Mouse (Mus musculus) intestine, embryonic 15.5 days (tissue): ENCODE results near the gene Als2cr12. TPM values are rescaled to one million over a fixed set of nuclear protein-coding genes. Genes with fewer than 3 reads are reported as not detected.
A peak's percentile ranks its signal among the peaks of the same experiment; 100 is the strongest.
"Not testable (repeated sequence)": the region's sequence is repeated elsewhere in the genome, so short reads cannot be mapped to it uniquely, and the experiment has no call there.

Source experiments
- ATAC-seq: fragments of 200-750 bp; cut with Nextera tagmentation; 2 replicates; pipeline ENCODE4 v1.8.0; 2017; ENCODE audit warnings: moderate TSS enrichment, moderate library complexity
- H3K27ac ChIP-seq: fragments of 300-500 bp; sonication (generic); 2 replicates; pipeline ENCODE4 v1.5.1; 2015; ENCODE audit warnings: mild to moderate bottlenecking, inconsistent platforms
- H3K27me3 ChIP-seq: fragments of 300-500 bp; sonication (generic); replicated peaks from 2 replicates; pipeline ENCODE4 v1.6.1; 2015; ENCODE audit warnings: inconsistent platforms
- H3K36me3 ChIP-seq: fragments of 300-500 bp; sonication (generic); 2 replicates; pipeline ENCODE4 v1.6.1; 2015; ENCODE audit warnings: inconsistent platforms
- H3K4me1 ChIP-seq: fragments of 300-500 bp; sonication (generic); replicated peaks from 2 replicates; pipeline ENCODE4 v1.6.1; 2015; ENCODE audit warnings: inconsistent platforms
- H3K4me2 ChIP-seq: fragments of 300-500 bp; sonication (generic); replicated peaks from 2 replicates; pipeline ENCODE4 v1.6.1; 2015; ENCODE audit warnings: mild to moderate bottlenecking, inconsistent platforms
- H3K4me3 ChIP-seq: fragments of 300-500 bp; sonication (generic); replicated peaks from 2 replicates; pipeline ENCODE4 v1.5.1; 2015; ENCODE audit warnings: inconsistent platforms
- H3K9ac ChIP-seq: fragments of 300-500 bp; sonication (generic); 2 replicates; pipeline ENCODE4 v1.6.1; 2015; ENCODE audit warnings: inconsistent platforms
- H3K9me3 ChIP-seq: fragments of 300-500 bp; sonication (generic); 2 replicates; pipeline ENCODE4 v1.6.1; 2016; ENCODE audit warnings: inconsistent platforms
- WGBS: fragments of 180-500 bp; shearing (Covaris S2); methylation state at CpG from one replicate; pipeline ENCODE4 v1.1.7; 2015; 5-methylcytosine and 5-hydroxymethylcytosine counted together
- polyA plus RNA-seq: library from polyadenylated mRNA; unstranded; fragments of >200 nt; fragmentation: Nextera tagmentation; extraction: Ambion mirVana; gene quantifications from 2 replicates; pipeline ENCODE4 v1.2.1, GENCODE M21; 2015

Als2cr12 gene
- polyA plus RNA-seq = 1.5 and 1.6 TPM in 2 replicates

GRCm38 (mm10) chr1:58695810-58696209 lies at the start of gene Als2cr12:
Gene Als2cr12, minus strand, starts transcription at chr1:58695989.
- not testable (repeated sequence) for H3K27me3 ChIP-seq, ATAC-seq, H3K4me1 ChIP-seq, H3K27ac ChIP-seq, H3K4me2 ChIP-seq, H3K9ac ChIP-seq, H3K36me3 ChIP-seq, H3K4me3 ChIP-seq, H3K9me3 ChIP-seq
- WGBS = 90% methylated on average over 4 of the region's 4 CpGs

GRCm38 (mm10) chr1:58744645-58745044 lies 48.9 kb upstream of the Als2cr12 start:
- no peaks in the 10 kb centered on the region for H3K9me3 ChIP-seq
- no peak for ATAC-seq
- no peak overlapping the region for H3K4me2 ChIP-seq
- H3K4me1 ChIP-seq = no peaks in the 10 kb centered on the region
- H3K36me3 ChIP-seq = peaks cover 50% of the 10 kb centered on the region
- 84% methylated on average over 7 of the region's 7 CpGs for WGBS
- no peak overlapping the region for H3K9ac ChIP-seq
- H3K27me3 ChIP-seq = no peaks in the 10 kb centered on the region
- H3K27ac ChIP-seq = no peak overlapping the region
- H3K4me3 ChIP-seq = no peak overlapping the region

- no peaks in the 10 kb centered on the region for H3K27me3 ChIP-seq
- H3K4me3 ChIP-seq = no peak overlapping the region
- no peaks in the 10 kb centered on the region for H3K4me1 ChIP-seq
- no peaks in the 10 kb centered on the region for H3K9me3 ChIP-seq
- no peak for ATAC-seq
- no peak overlapping the region for H3K27ac ChIP-seq
- H3K36me3 ChIP-seq = peaks cover 49% of the 10 kb centered on the region
- no peak overlapping the region for H3K9ac ChIP-seq
- 77% methylated on average over 6 of the region's 6 CpGs for WGBS
- no peak overlapping the region for H3K4me2 ChIP-seq
These were observed 47.5 kb upstream of the Als2cr12 start for GRCm38 (mm10) chr1:58743252-58743651.

GRCm38 (mm10) chr1:58742571-58743021 lies 46.8 kb upstream of the Als2cr12 start:
- Histone ChIP-seq H3K4me2 (no peak overlapping the region), H3K36me3 (peaks cover 48% of the 10 kb centered on the region), H3K4me1 (no peaks in the 10 kb centered on the region), H3K9me3 (no peaks in the 10 kb centered on the region), H3K9ac (no peak overlapping the region), H3K4me3 (no peak overlapping the region), H3K27ac (peak overlapping the region; percentile 51; the same call in 1 of the 2 replicates), H3K27me3 (no peaks in the 10 kb centered on the region)
- peak; percentile 87 for ATAC-seq
- 63% methylated on average over 5 of the region's 5 CpGs for WGBS

GRCm38 (mm10) chr1:58739529-58739928 lies 43.7 kb upstream of the Als2cr12 start:
- WGBS = 94% methylated on average over 7 of the region's 7 CpGs
- Histone ChIP-seq H3K27me3 (no peaks in the 10 kb centered on the region), H3K9me3 (no peaks in the 10 kb centered on the region), H3K4me1 (no peaks in the 10 kb centered on the region), H3K36me3 (peaks cover 40% of the 10 kb centered on the region), H3K27ac (no peak overlapping the region), H3K4me2 (no peak overlapping the region), H3K4me3 (no peak overlapping the region), H3K9ac (no peak overlapping the region)
- no peak for ATAC-seq

GRCm38 (mm10) chr1:58736968-58737367 lies 41.2 kb upstream of the Als2cr12 start:
- no peak overlapping the region for H3K4me3 ChIP-seq
- H3K36me3 ChIP-seq = peaks cover 31% of the 10 kb centered on the region
- no peaks in the 10 kb centered on the region for H3K27me3 ChIP-seq
- 93% methylated on average over 22 of the region's 22 CpGs for WGBS
- no peak overlapping the region for H3K27ac ChIP-seq
- no peak overlapping the region for H3K4me2 ChIP-seq
- no peaks in the 10 kb centered on the region for H3K9me3 ChIP-seq
- no peaks in the 10 kb centered on the region for H3K4me1 ChIP-seq
- H3K9ac ChIP-seq = no peak overlapping the region
- ATAC-seq = no peak

DNA sequence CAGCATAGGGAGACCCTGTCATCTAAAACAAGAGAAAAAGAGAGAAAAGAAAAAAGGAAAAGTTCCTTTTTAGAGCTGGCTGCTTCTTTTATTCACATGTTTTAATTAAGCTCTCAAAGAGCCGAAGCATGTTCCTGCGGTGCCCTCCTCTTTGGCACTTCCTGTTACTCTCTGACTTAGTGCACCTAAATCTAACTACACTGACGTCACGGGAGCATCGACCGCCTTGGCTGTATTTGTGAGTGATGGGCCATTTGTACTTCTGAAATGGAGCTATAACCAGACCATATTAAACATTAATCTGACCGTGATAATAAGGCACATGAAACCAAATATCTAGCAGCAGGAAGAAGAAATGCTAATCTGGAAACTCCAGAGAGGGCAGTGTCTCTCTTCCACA lies 40.2 kb upstream of the Als2cr12 start:
- H3K4me2 ChIP-seq = no peak overlapping the region
- ATAC-seq = no peak
- no peaks in the 10 kb centered on the region for H3K4me1 ChIP-seq
- H3K27ac ChIP-seq = no peak overlapping the region
- WGBS = 88% methylated on average over 7 of the region's 7 CpGs
- H3K9me3 ChIP-seq = no peaks in the 10 kb centered on the region
- H3K4me3 ChIP-seq = no peak overlapping the region
- no peak overlapping the region for H3K9ac ChIP-seq
- peaks cover 25% of the 10 kb centered on the region for H3K36me3 ChIP-seq
- no peaks in the 10 kb centered on the region for H3K27me3 ChIP-seq

GRCm38 (mm10) chr1:58734043-58734920 lies 38.5 kb upstream of the Als2cr12 start:
- no peaks in the 10 kb centered on the region for H3K9me3 ChIP-seq
- no peak overlapping the region for H3K9ac ChIP-seq
- no peak overlapping the region for H3K27ac ChIP-seq
- ATAC-seq = no peak
- H3K36me3 ChIP-seq = peaks cover 18% of the 10 kb centered on the region
- H3K4me3 ChIP-seq = no peak overlapping the region
- H3K4me1 ChIP-seq = no peaks in the 10 kb centered on the region
- H3K4me2 ChIP-seq = no peak overlapping the region
- H3K27me3 ChIP-seq = no peaks in the 10 kb centered on the region
- 93% methylated on average over 11 of the region's 11 CpGs for WGBS

- WGBS = 95% methylated on average over 2 of the region's 2 CpGs
- ATAC-seq = no peak
- no peak overlapping the region for H3K9ac ChIP-seq
- no peak overlapping the region for H3K4me2 ChIP-seq
- H3K36me3 ChIP-seq = peaks cover 20% of the 10 kb centered on the region
- no peaks in the 10 kb centered on the region for H3K27me3 ChIP-seq
- H3K4me1 ChIP-seq = no peaks in the 10 kb centered on the region
- H3K9me3 ChIP-seq = no peaks in the 10 kb centered on the region
- no peak overlapping the region for H3K4me3 ChIP-seq
- H3K27ac ChIP-seq = no peak overlapping the region
These were observed 37.8 kb upstream of the Als2cr12 start for GRCm38 (mm10) chr1:58733636-58734035.

- no peaks in the 10 kb centered on the region for H3K27me3 ChIP-seq
- H3K4me1 ChIP-seq = no peaks in the 10 kb centered on the region
- no peaks in the 10 kb centered on the region for H3K9me3 ChIP-seq
- 94% methylated on average over 3 of the region's 3 CpGs for WGBS
- peaks cover 13% of the 10 kb centered on the region; the same call in 1 of the 2 replicates for H3K36me3 ChIP-seq
- no peak overlapping the region for H3K4me2 ChIP-seq
- no peak overlapping the region for H3K27ac ChIP-seq
- ATAC-seq = no peak
- no peak overlapping the region for H3K4me3 ChIP-seq
- no peak overlapping the region for H3K9ac ChIP-seq
These were observed 32.7 kb upstream of the Als2cr12 start for GRCm38 (mm10) chr1:58728590-58728868.

GRCm38 (mm10) chr1:58727747-58728589 lies 32.2 kb upstream of the Als2cr12 start:
- H3K4me3 ChIP-seq = no peak overlapping the region
- no peak overlapping the region for H3K27ac ChIP-seq
- no peaks in the 10 kb centered on the region for H3K9me3 ChIP-seq
- no peak for ATAC-seq
- no peak overlapping the region for H3K9ac ChIP-seq
- peaks cover 13% of the 10 kb centered on the region; the same call in 1 of the 2 replicates for H3K36me3 ChIP-seq
- no peaks in the 10 kb centered on the region for H3K4me1 ChIP-seq
- no peak overlapping the region for H3K4me2 ChIP-seq
- no peaks in the 10 kb centered on the region for H3K27me3 ChIP-seq
- 89% methylated on average over 10 of the region's 10 CpGs for WGBS

DNA sequence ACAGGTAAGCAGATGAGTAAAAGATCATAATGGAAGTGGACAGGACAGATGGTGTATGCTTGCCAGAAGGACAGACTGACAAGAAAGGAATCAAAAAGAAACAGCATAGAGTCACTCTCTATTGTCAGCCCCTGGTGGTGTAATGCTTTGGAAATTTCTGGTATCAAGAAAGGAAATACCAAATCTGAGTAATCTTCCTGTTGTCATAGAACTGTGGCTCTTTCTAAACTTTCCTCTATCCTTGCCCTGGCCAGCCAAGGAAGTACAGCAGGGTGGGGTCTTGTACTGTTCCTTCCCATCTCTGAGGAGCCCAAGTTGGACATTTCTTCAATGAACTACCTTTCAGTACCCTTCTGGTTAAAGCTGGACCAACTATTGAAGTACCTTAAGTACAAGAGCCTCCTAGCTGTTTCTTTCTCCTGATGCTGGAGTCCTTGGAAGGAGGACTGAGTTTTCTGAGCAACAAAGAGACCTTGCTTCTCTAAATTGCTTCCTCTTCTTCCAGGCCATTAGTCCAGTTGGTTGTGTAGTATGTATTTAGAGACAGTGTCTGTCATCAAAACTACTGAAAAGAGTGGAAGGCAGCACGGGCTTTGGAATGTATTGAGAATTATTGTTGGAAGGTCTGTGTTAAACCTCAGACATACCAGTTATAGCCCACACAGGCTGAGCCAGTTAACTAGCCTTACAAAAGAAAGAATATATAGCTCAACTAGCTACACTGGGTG lies 31.4 kb upstream of the Als2cr12 start:
- Histone ChIP-seq H3K36me3 (peaks cover 13% of the 10 kb centered on the region; the same call in 1 of the 2 replicates), H3K4me2 (no peak overlapping the region), H3K27ac (no peak overlapping the region), H3K9me3 (no peaks in the 10 kb centered on the region), H3K27me3 (no peaks in the 10 kb centered on the region), H3K4me3 (no peak overlapping the region), H3K9ac (no peak overlapping the region), H3K4me1 (no peaks in the 10 kb centered on the region)
- ATAC-seq = no peak
- WGBS = 75% methylated on average over 1 of the region's 1 CpGs
